Mouse (Mus musculus): ENCODE measurements around the gene Srbd1. TPM values are rescaled to one million over a fixed set of nuclear protein-coding genes. Genes with fewer than 3 reads are reported as not detected.

The Srbd1 gene
- polyA plus RNA-seq (2016; fragmentation: Nextera tagmentation; extraction: Ambion mirVana), result 24.7 and 25.4 TPM in 2 replicates

DNA sequence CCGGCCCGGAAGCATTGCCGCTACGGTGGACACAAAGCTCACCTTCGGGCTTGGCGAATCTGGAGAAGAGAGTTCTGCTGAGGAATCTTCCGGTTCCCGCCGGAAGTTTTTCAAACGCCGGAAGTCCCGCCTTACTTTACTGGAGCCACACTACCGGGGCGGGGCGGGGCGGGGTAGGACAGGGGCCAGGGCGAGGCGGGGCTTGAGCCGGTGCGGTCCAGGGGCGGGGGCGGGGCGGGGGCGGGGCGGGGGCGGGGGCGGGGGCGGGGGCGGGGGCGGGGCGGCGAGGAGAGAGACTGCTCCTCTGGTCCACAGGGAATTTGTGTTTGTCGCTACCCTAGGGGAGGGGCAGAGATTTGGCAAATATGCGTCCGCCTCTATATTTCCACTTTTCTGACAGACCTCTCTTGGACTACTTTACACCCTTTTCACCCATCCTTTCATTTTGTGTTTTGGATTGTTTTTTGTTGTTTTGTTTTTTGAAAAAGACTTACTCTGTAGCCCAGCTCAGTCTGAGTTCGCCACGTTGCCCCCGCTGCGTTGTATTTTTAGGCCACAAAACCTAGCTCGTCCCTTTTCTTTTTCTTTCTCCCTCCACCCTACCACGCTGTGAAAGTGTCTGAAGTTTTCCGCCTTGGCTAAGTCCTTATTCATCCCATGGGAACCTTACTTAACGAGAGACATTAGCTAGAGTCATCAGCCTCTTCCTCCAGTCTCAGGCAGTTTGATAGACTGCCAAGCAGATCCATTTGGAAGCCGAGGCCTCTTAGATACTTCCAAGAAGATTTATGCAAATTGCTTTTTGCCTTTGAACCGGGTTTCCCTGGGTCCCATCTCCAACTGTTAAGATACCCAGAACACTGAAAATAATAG lies at the start of gene Srbd1:
Gene Srbd1, minus strand, starts transcription at position 97 of the 873 bp plus-strand sequence.
- DNase-seq (ENCODE audit: extremely low spot score, low spot score), result peak; percentile 97
- Histone ChIP-seq H3K36me3 (replicated peaks) (peaks cover 16% of the 10 kb centered on the region), H3K27me3 (ENCODE audit: poor library complexity, severe bottlenecking) (no peaks in the 10 kb centered on the region), H3K9me3 (no peaks in the 10 kb centered on the region), H3K27ac (peak within 1 kb of the TSS; percentile 87), H3K4me3 (peak within 1 kb of the TSS; percentile 84), H3K4me1 (peaks cover 18% of the 10 kb centered on the region)
- whole genome bisulfite sequencing, result 2% methylated on average over 44 of the region's 45 CpGs

- no peak for DNase-seq (ENCODE audit: extremely low spot score, low spot score)
- WGBS, result 92% methylated on average over 6 of the region's 6 CpGs
- no peaks in the 10 kb centered on the region for H3K36me3 ChIP-seq (replicated peaks)
Measured at GRCm38 (mm10) chr17:86193979-86194378, 49.0 kb upstream of the Srbd1 start.

DNA sequence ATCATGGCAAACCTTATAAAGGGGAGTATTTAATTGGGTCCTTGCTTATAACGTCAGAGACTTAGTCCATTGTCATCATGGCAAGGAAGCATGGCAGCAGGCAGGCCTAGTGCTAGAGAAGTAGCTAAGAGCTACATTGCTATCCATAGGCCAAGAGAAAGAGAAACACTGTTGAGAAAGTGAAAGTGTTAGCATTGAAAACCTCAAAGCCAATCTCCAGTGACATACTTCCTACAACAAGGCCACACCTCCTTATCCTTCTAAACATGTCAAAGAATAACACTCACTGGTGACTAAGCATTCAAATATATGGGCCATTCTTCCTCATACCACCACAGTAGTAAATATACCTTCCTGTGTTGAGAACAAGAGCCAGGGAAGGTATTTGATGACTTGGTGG lies 42.8 kb upstream of the Srbd1 start:
- H3K9me3 ChIP-seq, result no peaks in the 10 kb centered on the region
- WGBS, result 90% methylated on average over 1 of the region's 1 CpGs
- DNase-seq (ENCODE audit: extremely low spot score, low spot score), result no peak
- H3K4me3 ChIP-seq, result no peak overlapping the region
- no peaks in the 10 kb centered on the region for H3K27me3 ChIP-seq (ENCODE audit: poor library complexity, severe bottlenecking)
- peaks cover 17% of the 10 kb centered on the region for H3K4me1 ChIP-seq
- no peak overlapping the region for H3K27ac ChIP-seq
- H3K36me3 ChIP-seq (replicated peaks), result no peaks in the 10 kb centered on the region

More at GRCm38 (mm10) chr17:86193979-86194378, 49.0 kb upstream of the Srbd1 start:
- H3K4me3 ChIP-seq, result no peak overlapping the region
- no peak overlapping the region for H3K27ac ChIP-seq
- H3K27me3 ChIP-seq (ENCODE audit: poor library complexity, severe bottlenecking), result no peaks in the 10 kb centered on the region
- no peaks in the 10 kb centered on the region for H3K4me1 ChIP-seq
- H3K9me3 ChIP-seq, result no peaks in the 10 kb centered on the region

DNA sequence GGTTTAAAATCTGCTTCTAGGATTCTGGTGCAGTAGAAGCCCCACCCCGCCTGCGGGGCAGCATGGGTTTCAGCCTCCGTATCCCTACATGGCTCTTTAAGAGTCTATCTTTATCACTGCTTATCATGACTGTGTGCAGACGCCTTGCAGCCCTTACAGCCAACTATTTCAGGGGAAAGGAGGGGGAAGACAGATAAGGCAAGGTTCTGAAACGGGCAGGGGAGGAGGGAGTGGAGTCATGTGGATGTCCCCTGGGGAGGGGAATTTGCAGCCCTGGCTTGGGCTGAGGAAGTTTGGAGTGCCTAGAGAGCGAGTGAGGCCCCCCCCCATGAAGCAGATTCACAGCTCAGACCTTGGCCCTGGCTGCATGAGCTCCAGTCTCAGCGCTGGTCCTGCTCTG lies 40.6 kb upstream of the Srbd1 start:
- 51% methylated on average over 7 of the region's 7 CpGs for WGBS
- no peak overlapping the region for H3K4me3 ChIP-seq
- DNase-seq (ENCODE audit: extremely low spot score, low spot score), result no peak
- H3K27ac ChIP-seq, result no peak overlapping the region
- no peaks in the 10 kb centered on the region for H3K36me3 ChIP-seq (replicated peaks)
- no peaks in the 10 kb centered on the region for H3K27me3 ChIP-seq (ENCODE audit: poor library complexity, severe bottlenecking)
- no peaks in the 10 kb centered on the region for H3K9me3 ChIP-seq
- peaks cover 17% of the 10 kb centered on the region for H3K4me1 ChIP-seq

DNA sequence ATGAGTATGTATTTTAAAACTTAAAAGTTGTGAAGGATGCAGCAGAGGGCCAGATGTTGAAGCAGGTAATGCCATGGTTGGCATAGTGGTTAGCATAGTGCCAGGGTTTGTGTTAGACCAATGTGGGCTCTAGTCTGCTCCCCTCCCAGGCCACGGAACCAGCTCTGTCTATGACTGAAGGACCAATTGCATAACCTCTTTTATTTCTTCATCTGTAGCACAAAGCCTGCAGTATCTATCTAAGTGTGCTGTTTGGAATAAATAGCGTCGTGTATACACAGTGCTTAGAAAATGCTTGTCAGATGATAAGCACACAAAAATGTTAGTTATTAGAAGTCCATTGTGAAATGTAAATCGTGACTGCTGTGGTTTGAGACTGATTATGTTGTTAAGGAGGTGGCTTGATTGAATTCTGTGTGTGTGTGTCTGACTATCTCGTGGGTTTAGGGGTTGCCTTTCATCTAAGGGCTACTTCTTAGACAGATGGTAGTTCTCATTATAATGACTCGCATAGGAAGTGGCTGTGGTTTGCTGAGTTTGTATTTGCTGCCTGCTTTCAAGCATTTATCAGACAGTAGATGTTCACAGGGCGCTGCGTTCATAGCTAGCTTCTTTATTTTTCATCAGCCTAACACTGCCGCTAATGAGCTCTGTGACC lies 39.7 kb upstream of the Srbd1 start:
- Histone ChIP-seq H3K4me1 (peaks cover 17% of the 10 kb centered on the region), H3K36me3 (replicated peaks) (no peaks in the 10 kb centered on the region), H3K27me3 (ENCODE audit: poor library complexity, severe bottlenecking) (no peaks in the 10 kb centered on the region), H3K9me3 (no peaks in the 10 kb centered on the region), H3K27ac (no peak overlapping the region), H3K4me3 (no peak overlapping the region)
- WGBS, result 81% methylated on average over 9 of the region's 9 CpGs
- DNase-seq (ENCODE audit: extremely low spot score, low spot score), result no peak

DNA sequence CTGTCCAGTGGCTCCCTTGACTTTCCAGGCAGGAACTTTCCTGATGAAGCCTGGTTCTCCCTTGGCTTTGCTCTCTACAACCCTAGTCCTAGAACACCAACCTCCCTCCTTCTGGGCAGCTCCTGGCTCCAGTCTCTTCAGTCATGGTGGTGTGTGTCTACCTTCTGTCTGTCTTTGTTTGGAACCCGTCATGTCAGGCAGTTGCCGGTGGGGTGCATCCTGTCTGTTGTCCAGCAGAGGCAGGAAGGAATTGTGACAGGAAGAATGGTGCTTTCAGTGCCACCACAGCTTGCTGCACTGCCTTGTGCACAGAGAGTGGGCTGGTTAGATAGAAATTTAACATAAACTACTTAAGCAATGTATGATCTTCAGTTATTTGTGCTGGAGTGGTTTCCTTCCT lies 38.8 kb upstream of the Srbd1 start:
- Histone ChIP-seq H3K9me3 (no peaks in the 10 kb centered on the region), H3K27ac (no peak overlapping the region), H3K27me3 (ENCODE audit: poor library complexity, severe bottlenecking) (no peaks in the 10 kb centered on the region), H3K4me3 (no peak overlapping the region), H3K4me1 (peaks cover 17% of the 10 kb centered on the region), H3K36me3 (replicated peaks) (no peaks in the 10 kb centered on the region)
- DNase-seq (ENCODE audit: extremely low spot score, low spot score), result no peak
- WGBS, result 27% methylated on average over 2 of the region's 2 CpGs

GRCm38 (mm10) chr17:86176722-86177121 lies 31.7 kb upstream of the Srbd1 start:
- Histone ChIP-seq H3K4me3 (no peak overlapping the region), H3K9me3 (no peaks in the 10 kb centered on the region), H3K27ac (no peak overlapping the region), H3K27me3 (ENCODE audit: poor library complexity, severe bottlenecking) (no peaks in the 10 kb centered on the region), H3K4me1 (peaks cover 18% of the 10 kb centered on the region), H3K36me3 (replicated peaks) (peaks cover 9% of the 10 kb centered on the region; the same call in 1 of the 2 replicates)
- 86% methylated on average over 7 of the region's 7 CpGs for whole genome bisulfite sequencing
- no peak for DNase-seq (ENCODE audit: extremely low spot score, low spot score)

GRCm38 (mm10) chr17:86175516-86175915 lies 30.5 kb upstream of the Srbd1 start:
- H3K9me3 ChIP-seq, result no peaks in the 10 kb centered on the region
- peaks cover 23% of the 10 kb centered on the region for H3K4me1 ChIP-seq
- no peak for DNase-seq (ENCODE audit: extremely low spot score, low spot score)
- no peak overlapping the region for H3K27ac ChIP-seq
- 49% methylated on average over 9 of the region's 9 CpGs for WGBS
- peaks cover 7% of the 10 kb centered on the region for H3K27me3 ChIP-seq (ENCODE audit: poor library complexity, severe bottlenecking)
- no peak overlapping the region for H3K4me3 ChIP-seq
- H3K36me3 ChIP-seq (replicated peaks), result peaks cover 9% of the 10 kb centered on the region; the same call in 1 of the 2 replicates

DNA sequence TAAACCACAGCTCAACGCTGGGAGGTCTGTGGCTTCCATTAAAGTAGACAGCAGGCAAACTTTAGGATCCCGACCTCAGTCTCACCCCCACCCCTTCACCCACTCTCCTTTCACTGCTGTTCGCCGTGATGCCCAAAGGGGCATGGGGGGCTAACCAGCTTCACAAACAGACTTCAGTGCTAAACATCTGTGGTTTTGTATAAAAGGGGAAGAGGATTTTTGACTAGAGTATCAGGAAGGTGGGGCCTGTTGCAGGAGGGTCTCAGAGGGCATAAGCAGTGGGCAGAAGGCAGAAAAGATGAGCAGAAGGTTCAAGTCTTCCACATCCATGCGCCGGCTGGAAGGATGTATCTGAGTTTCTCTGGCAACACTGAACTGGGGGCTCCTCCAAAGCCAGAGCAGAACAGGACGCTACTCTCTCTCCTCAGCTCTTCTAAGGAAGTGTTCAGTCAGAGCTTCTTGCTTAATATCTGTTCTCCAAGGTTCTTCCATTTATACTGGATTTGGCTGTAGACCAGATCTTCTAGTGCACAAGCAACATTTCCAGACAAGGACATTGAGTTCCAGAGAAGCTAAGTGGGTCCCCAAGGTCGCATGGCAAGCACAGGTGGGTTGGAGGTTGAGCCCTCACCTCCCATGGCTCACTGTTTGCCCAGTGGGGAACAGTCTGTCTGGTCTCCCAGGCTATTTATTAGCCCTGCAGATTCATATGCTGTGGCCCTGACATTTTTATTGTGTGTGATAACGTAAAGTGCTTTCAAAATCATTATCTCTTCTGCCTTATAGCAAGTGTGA lies 25.4 kb upstream of the Srbd1 start:
- WGBS, result 66% methylated on average over 9 of the region's 9 CpGs

DNA sequence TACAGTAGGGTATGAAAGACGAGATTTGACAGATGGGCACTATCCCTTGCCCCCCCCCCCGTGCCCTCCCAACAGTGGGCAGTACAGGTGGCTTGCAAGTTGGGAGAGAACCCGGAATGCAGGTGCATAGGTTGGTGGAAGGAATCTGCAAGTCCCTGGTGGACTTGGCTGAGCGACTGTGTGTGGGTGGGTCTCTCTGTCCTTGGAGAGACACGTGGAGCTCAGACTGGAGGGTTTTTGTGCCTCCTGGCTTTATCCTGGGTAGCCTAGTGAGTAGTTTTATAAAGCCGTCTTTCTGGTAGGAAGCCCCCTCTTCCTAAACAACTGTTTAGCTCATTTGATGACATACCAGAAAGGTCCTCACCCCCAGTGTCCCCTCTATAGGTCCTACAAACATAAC lies 24.1 kb upstream of the Srbd1 start:
- 30% methylated on average over 6 of the region's 6 CpGs for WGBS
- no peak for DNase-seq (ENCODE audit: extremely low spot score, low spot score)

More for the DNA sequence above, 25.4 kb upstream of the Srbd1 start:
- H3K36me3 ChIP-seq (replicated peaks), result peaks cover 9% of the 10 kb centered on the region; the same call in 1 of the 2 replicates
- H3K27me3 ChIP-seq (ENCODE audit: poor library complexity, severe bottlenecking), result peaks cover 29% of the 10 kb centered on the region
- no peak overlapping the region for H3K27ac ChIP-seq
- DNase-seq (ENCODE audit: extremely low spot score, low spot score), result no peak
- peaks cover 40% of the 10 kb centered on the region for H3K4me1 ChIP-seq
- no peaks in the 10 kb centered on the region for H3K9me3 ChIP-seq
- H3K4me3 ChIP-seq, result peak overlapping the region; percentile 81; the same call in 1 of the 2 replicates

DNA sequence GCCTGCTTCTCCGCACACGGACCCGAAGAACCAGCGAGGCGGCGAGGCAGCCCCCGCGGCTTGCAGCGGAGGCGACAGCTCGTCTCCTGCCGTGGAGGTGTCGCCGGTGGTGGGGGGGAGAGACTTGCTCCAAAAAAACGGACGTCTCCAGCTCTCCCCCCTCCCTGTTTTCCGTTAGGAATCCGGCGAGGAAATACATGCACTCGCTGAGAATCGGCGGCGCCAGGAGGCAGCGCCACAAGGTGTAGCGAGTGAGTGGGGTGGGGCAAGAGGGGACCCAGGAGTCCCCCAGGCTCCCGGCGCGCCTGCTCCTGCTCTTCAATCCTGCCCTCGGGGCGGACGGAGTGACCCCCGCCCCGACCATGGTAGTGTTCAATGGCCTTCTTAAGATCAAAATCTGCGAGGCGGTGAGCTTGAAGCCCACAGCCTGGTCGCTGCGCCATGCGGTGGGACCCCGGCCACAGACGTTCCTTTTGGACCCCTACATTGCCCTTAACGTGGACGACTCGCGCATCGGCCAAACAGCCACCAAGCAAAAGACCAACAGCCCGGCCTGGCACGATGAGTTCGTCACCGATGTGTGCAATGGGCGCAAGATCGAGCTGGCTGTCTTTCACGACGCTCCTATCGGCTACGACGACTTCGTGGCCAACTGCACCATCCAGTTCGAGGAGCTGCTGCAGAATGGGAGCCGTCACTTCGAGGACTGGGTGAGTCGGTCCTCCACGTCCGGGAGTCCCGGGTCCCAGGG lies 23.4 kb upstream of the Srbd1 start:
- Histone ChIP-seq H3K4me3 (peak overlapping the region; percentile 81), H3K4me1 (peaks cover 38% of the 10 kb centered on the region), H3K27ac (peak overlapping the region; percentile 94), H3K27me3 (ENCODE audit: poor library complexity, severe bottlenecking) (peaks cover 29% of the 10 kb centered on the region), H3K9me3 (no peaks in the 10 kb centered on the region), H3K36me3 (replicated peaks) (peaks cover 8% of the 10 kb centered on the region; the same call in 1 of the 2 replicates)
- WGBS, result under 1% methylated on average over 64 of the region's 64 CpGs
- DNase-seq (ENCODE audit: extremely low spot score, low spot score), result peak; percentile 44

More for the DNA sequence above, 24.1 kb upstream of the Srbd1 start:
- no peaks in the 10 kb centered on the region for H3K9me3 ChIP-seq
- H3K4me1 ChIP-seq, result peaks cover 38% of the 10 kb centered on the region
- peaks cover 9% of the 10 kb centered on the region; the same call in 1 of the 2 replicates for H3K36me3 ChIP-seq (replicated peaks)
- H3K27me3 ChIP-seq (ENCODE audit: poor library complexity, severe bottlenecking), result peaks cover 29% of the 10 kb centered on the region
- peak overlapping the region; percentile 81 for H3K4me3 ChIP-seq
- 0 out of 2 replicates have a peak overlapping the region, but pooled peaks have one; percentile 94 for H3K27ac ChIP-seq
